Mouse (Mus musculus) liver, embryonic 14.5 days (tissue): ENCODE measurements around the gene Megf11. TPM values are rescaled to one million over a fixed set of nuclear protein-coding genes. Genes with fewer than 3 reads are reported as not detected.

Experiments
- ATAC-seq: fragments of 200-750 bp; cut with Nextera tagmentation; 2 replicates; pipeline ENCODE4 v1.8.0; 2017; ENCODE audit warnings: moderate number of reproducible peaks, mild to moderate bottlenecking, moderate library complexity; ENCODE audit not compliant: insufficient read depth
- DNase-seq, 3 experiments: peaks; one replicate each; pipeline ENCODE4 v3.0.0-alpha.2; 2012 to 2013; ENCODE audit warnings: low read depth in 3 of 3, low spot score in 3 of 3
- H3K27ac ChIP-seq: fragments of 300-500 bp; sonication (generic); 2 replicates; pipeline ENCODE4 v1.5.1; 2014; ENCODE audit warnings: moderate library complexity, mild to moderate bottlenecking, control low read depth, inconsistent platforms
- H3K27me3 ChIP-seq: fragments of 300-500 bp; sonication (generic); 2 replicates; pipeline ENCODE4 v1.6.1; 2014; ENCODE audit warnings: mild to moderate bottlenecking, low read length, moderate library complexity; ENCODE audit not compliant: control insufficient read depth, insufficient read depth
- H3K36me3 ChIP-seq: fragments of 300-500 bp; sonication (generic); replicated peaks from 2 replicates; pipeline ENCODE4 v1.6.1; 2014; ENCODE audit warnings: low read depth; ENCODE audit not compliant: control insufficient read depth, insufficient read depth
- H3K4me1 ChIP-seq, 2 experiments: fragments of 200-500 bp in 1 of 2; fragments of 300-500 bp in 1 of 2; sonication (generic) in 1 of 2; replicated peaks; 2 replicates each; pipeline ENCODE4 v1.6.1; 2012 to 2014; ENCODE audit warnings: antibody characterized with exemption in 1 of 2, inconsistent platforms in 1 of 2, low read length in 1 of 2; ENCODE audit not compliant: control insufficient read depth in 2 of 2, insufficient read depth in 2 of 2
- H3K4me2 ChIP-seq: fragments of 300-500 bp; sonication (generic); 2 replicates; pipeline ENCODE4 v1.6.1; 2014; ENCODE audit warnings: low read depth, mild to moderate bottlenecking, control low read depth, moderate library complexity
- H3K4me3 ChIP-seq, 2 experiments: fragments of 200-500 bp in 1 of 2; fragments of 300-500 bp in 1 of 2; sonication (generic) in 1 of 2; 2 replicates each; pipeline ENCODE4 v1.5.1; 2012 to 2014; ENCODE audit warnings: low read depth in 2 of 2, low read length in 2 of 2, mild to moderate bottlenecking in 2 of 2, control low read depth in 1 of 2, inconsistent platforms in 1 of 2, moderate library complexity in 1 of 2; ENCODE audit not compliant: insufficient read depth in 1 of 2
- H3K9ac ChIP-seq: fragments of 300-500 bp; sonication (generic); replicated peaks from 2 replicates; pipeline ENCODE4 v1.6.1; 2014; ENCODE audit warnings: mild to moderate bottlenecking, control low read depth, moderate library complexity
- H3K9me3 ChIP-seq: fragments of 300-500 bp; sonication (generic); 2 replicates; pipeline ENCODE4 v1.6.1; 2016; ENCODE audit warnings: low read length, mixed read lengths; ENCODE audit not compliant: control insufficient read depth
- CTCF ChIP-seq: IDR thresholded peaks from 2 replicates; pipeline ENCODE4 v1.5.1; 2016; ENCODE audit warnings: antibody characterized with exemption, low read depth, control low read depth
- EP300 ChIP-seq: IDR thresholded peaks from 2 replicates; pipeline ENCODE4 v1.6.1; 2016; ENCODE audit warnings: antibody characterized with exemption, low read depth
- WGBS: fragments of 180-500 bp; shearing (Covaris S2); extraction: QIAGEN DNeasy Blood & Tissue Kit; methylation state at CpG from one replicate; pipeline ENCODE4 v1.1.7; 2014; ENCODE audit not compliant: insufficient replicate concordance; 5-methylcytosine and 5-hydroxymethylcytosine counted together
- polyA plus RNA-seq, 2 experiments: library from polyadenylated mRNA; depleted of rRNA in 1 of 2; stranded (reverse) in 1 of 2; unstranded in 1 of 2; fragments of >200 nt; fragmentation: Nextera tagmentation in 1 of 2; extraction: Ambion mirVana in 1 of 2; gene quantifications; 2 replicates each; pipeline versions ENCODE4 v1.2.1 to v1.2.3; 2012 to 2014

The Megf11 gene
- polyA plus RNA-seq, 2 experiments: 0.18 to 0.28 TPM

- H3K9ac ChIP-seq: no peak overlapping the region
- H3K27me3 ChIP-seq: no peaks in the 10 kb centered on the region
- TF ChIP-seq EP300 (no peak), CTCF (no peak)
- H3K36me3 ChIP-seq: no peaks in the 10 kb centered on the region
- WGBS: 70% methylated on average over 8 of the region's 8 CpGs
- no peak overlapping the region for H3K4me3 ChIP-seq
- no peaks in the 10 kb centered on the region for H3K4me1 ChIP-seq
- H3K4me2 ChIP-seq: no peak overlapping the region
- DNase-seq (no peak), ATAC-seq (no peak)
- no peaks in the 10 kb centered on the region for H3K9me3 ChIP-seq
- no peak overlapping the region for H3K27ac ChIP-seq
These were observed 16.7 kb downstream of the Megf11 start for GRCm38 (mm10) chr9:64402141-64402540.

- Histone ChIP-seq H3K4me1 (no peaks in the 10 kb centered on the region), H3K27me3 (no peaks in the 10 kb centered on the region), H3K9me3 (no peaks in the 10 kb centered on the region), H3K27ac (no peak overlapping the region), H3K9ac (no peak overlapping the region), H3K36me3 (no peaks in the 10 kb centered on the region), H3K4me2 (no peak overlapping the region), H3K4me3 (no peak overlapping the region)
- DNase-seq: no peak
- no peak for ATAC-seq
- 55% methylated on average over 2 of the region's 2 CpGs for WGBS
- TF ChIP-seq CTCF (no peak), EP300 (no peak)
These were observed 21.4 kb downstream of the Megf11 start for GRCm38 (mm10) chr9:64406841-64407240.

DNA sequence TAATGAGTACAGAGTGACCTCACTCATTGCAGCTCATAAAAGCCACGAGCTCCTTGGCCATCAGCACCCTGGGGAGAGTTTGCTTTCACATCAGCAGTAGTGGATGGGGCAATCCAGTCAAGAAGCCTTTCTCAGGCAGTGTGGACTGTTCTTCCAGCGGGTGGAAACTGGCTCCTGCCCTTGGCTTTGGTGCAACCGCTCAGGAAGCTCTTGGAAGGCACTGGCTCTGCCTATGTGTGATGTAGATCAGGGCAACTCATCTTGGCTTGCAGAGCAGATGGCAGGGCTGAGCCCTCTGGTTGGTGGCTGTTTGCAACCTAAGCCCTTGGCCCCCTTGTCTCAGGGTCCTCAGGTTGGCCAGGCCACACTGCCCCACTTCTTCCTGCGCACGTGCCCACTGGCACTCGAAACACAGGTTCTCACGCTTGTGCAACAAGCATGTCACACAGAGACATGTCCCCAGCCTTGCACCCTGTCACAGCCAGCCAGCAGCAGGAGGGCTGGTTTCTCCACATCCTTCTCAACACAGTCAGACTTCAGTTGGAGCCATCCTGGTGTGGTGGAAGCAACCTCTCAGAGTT lies 22.1 kb downstream of the Megf11 start:
- ATAC-seq: no peak
- 74% methylated on average over 7 of the region's 7 CpGs for whole genome bisulfite sequencing
- no peak overlapping the region for H3K4me3 ChIP-seq

GRCm38 (mm10) chr9:64408821-64409220 lies 23.4 kb downstream of the Megf11 start:
- Histone ChIP-seq H3K27me3 (no peaks in the 10 kb centered on the region), H3K4me2 (no peak overlapping the region), H3K36me3 (no peaks in the 10 kb centered on the region), H3K4me3 (no peak overlapping the region), H3K9me3 (no peaks in the 10 kb centered on the region), H3K4me1 (no peaks in the 10 kb centered on the region), H3K27ac (no peak overlapping the region), H3K9ac (no peak overlapping the region)
- TF ChIP-seq EP300: no peak
- no peak for TF ChIP-seq CTCF
- DNase-seq (no peak), ATAC-seq (no peak)
- 73% methylated on average over 8 of the region's 8 CpGs for WGBS

More for the DNA sequence above, 22.1 kb downstream of the Megf11 start:
- no peak for DNase-seq
- TF ChIP-seq CTCF (no peak), EP300 (no peak)
- Histone ChIP-seq H3K27me3 (no peaks in the 10 kb centered on the region), H3K27ac (no peak overlapping the region), H3K4me1 (no peaks in the 10 kb centered on the region), H3K4me2 (no peak overlapping the region), H3K9ac (no peak overlapping the region), H3K9me3 (no peaks in the 10 kb centered on the region), H3K36me3 (no peaks in the 10 kb centered on the region)

GRCm38 (mm10) chr9:64420471-64420870 lies 35.0 kb downstream of the Megf11 start:
- no peak for TF ChIP-seq EP300
- no peak for TF ChIP-seq CTCF
- Histone ChIP-seq H3K4me3 (no peak overlapping the region), H3K27me3 (peaks cover 2% of the 10 kb centered on the region; the same call in 1 of the 2 replicates), H3K4me1 (no peaks in the 10 kb centered on the region), H3K9ac (no peak overlapping the region), H3K9me3 (no peaks in the 10 kb centered on the region), H3K4me2 (no peak overlapping the region), H3K27ac (no peak overlapping the region), H3K36me3 (no peaks in the 10 kb centered on the region)
- ATAC-seq (no peak), DNase-seq (no peak)
- 66% methylated on average over 3 of the region's 3 CpGs for WGBS
